Mouse (Mus musculus): Measurements from ENCODE around the gene Polk. TPM values are rescaled to one million over a fixed set of nuclear protein-coding genes. Genes with fewer than 3 reads are reported as not detected.
A peak's percentile ranks its signal among the peaks of the same experiment; 100 is the strongest.

Gene Polk
- polyA plus RNA-seq, 1 experiment from 2014 or later, result 9.5 TPM

DNA sequence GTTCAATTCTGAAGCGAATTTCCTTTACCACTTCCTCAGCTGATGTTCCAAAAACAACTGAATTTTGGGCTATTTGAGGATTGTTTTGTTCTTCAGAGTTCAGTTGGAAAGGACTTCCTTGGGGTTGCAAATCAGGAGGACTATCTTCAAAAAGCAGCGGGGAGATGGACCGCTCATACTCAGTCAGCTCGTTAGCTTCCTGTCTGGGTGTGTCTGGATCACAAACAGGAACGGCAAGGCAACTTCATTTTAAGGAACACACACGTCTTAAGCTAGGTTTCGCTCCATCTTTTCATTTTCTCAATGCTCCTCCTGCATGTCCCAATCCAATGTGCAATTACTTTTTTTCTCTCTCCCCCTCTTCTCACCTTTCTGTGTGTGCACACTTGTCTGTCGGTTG, 45.7 kb downstream of the Polk start:
- 73% methylated on average over 8 of the region's 8 CpGs for WGBS
- no peaks in the 10 kb centered on the region for H3K4me1 ChIP-seq
- H3K9me3 ChIP-seq, result no peaks in the 10 kb centered on the region
- no peak overlapping the region for H3K4me3 ChIP-seq
- H3K9ac ChIP-seq, result no peak overlapping the region
- no peak overlapping the region for H3K27ac ChIP-seq
- H3K4me2 ChIP-seq, result no peak overlapping the region
- no peaks in the 10 kb centered on the region for H3K27me3 ChIP-seq
- no peak for ATAC-seq (ENCODE audit: insufficient number of reproducible peaks, low FRiP score, low TSS enrichment, low read depth)
- H3K36me3 ChIP-seq, result peaks cover 11% of the 10 kb centered on the region

DNA sequence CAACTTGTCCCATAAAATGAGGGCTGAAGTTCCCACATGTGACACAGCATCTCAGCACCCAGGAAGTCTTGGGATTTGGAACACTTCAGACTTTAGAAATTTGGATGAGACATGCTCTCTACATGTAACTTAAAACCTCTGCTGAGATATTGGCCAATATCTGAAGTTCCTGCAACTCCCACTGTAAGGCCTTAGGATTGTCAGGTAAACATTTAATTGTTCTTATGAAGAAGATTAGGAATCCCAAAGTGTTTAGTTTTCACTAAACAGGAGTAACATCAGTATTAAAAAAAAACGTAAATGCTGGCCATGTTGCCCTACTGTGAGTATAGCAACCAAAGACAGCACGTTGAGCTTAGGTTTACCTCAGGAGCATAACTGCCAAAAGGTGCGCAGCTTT, 51.9 kb downstream of the Polk start, which contains the start of gene Gm17622:
TSS of gene Gm17622 (plus strand) at position 301 of the 400 bp plus-strand sequence.
- H3K4me2 ChIP-seq, result no peak within 1 kb of the TSS
- ATAC-seq (ENCODE audit: insufficient number of reproducible peaks, low FRiP score, low TSS enrichment, low read depth), result no peak
- H3K9me3 ChIP-seq, result no peaks in the 10 kb centered on the region
- H3K9ac ChIP-seq, result no peak within 1 kb of the TSS
- no peaks in the 10 kb centered on the region for H3K27me3 ChIP-seq
- no peak within 1 kb of the TSS for H3K4me3 ChIP-seq
- peaks cover 11% of the 10 kb centered on the region for H3K36me3 ChIP-seq
- H3K4me1 ChIP-seq, result no peaks in the 10 kb centered on the region
- 95% methylated on average over 3 of the region's 3 CpGs for WGBS
- no peak within 1 kb of the TSS for H3K27ac ChIP-seq

GRCm38 (mm10) chr13:96487968-96488367, 54.4 kb downstream of the Polk start:
- H3K4me1 ChIP-seq, result no peaks in the 10 kb centered on the region
- H3K36me3 ChIP-seq, result peaks cover 28% of the 10 kb centered on the region
- H3K27ac ChIP-seq, result no peak overlapping the region
- H3K4me2 ChIP-seq, result no peak overlapping the region
- no peak overlapping the region for H3K9ac ChIP-seq
- H3K4me3 ChIP-seq, result no peak overlapping the region
- WGBS, result 89% methylated on average over 6 of the region's 6 CpGs
- H3K9me3 ChIP-seq, result no peaks in the 10 kb centered on the region
- H3K27me3 ChIP-seq, result no peaks in the 10 kb centered on the region
- ATAC-seq (ENCODE audit: insufficient number of reproducible peaks, low FRiP score, low TSS enrichment, low read depth), result no peak

GRCm38 (mm10) chr13:96487230-96487629, 55.1 kb downstream of the Polk start:
- WGBS, result 84% methylated on average over 6 of the region's 6 CpGs
- H3K27me3 ChIP-seq, result no peaks in the 10 kb centered on the region

GRCm38 (mm10) chr13:96478991-96479390, 63.4 kb downstream of the Polk start:
- 84% methylated on average over 1 of the region's 1 CpGs for WGBS

More at GRCm38 (mm10) chr13:96487230-96487629, 55.1 kb downstream of the Polk start:
- no peak overlapping the region for H3K4me2 ChIP-seq
- no peak overlapping the region for H3K4me3 ChIP-seq
- no peak for ATAC-seq (ENCODE audit: insufficient number of reproducible peaks, low FRiP score, low TSS enrichment, low read depth)
- no peaks in the 10 kb centered on the region for H3K4me1 ChIP-seq
- no peak overlapping the region for H3K27ac ChIP-seq
- H3K36me3 ChIP-seq, result peaks cover 28% of the 10 kb centered on the region
- H3K9me3 ChIP-seq, result no peaks in the 10 kb centered on the region
- H3K9ac ChIP-seq, result no peak overlapping the region

GRCm38 (mm10) chr13:96477226-96477625, 65.2 kb downstream of the Polk start:
- Histone ChIP-seq H3K9me3 (no peaks in the 10 kb centered on the region), H3K27ac (no peak overlapping the region), H3K4me3 (no peak overlapping the region), H3K4me2 (no peak overlapping the region), H3K27me3 (no peaks in the 10 kb centered on the region), H3K4me1 (no peaks in the 10 kb centered on the region), H3K9ac (no peak overlapping the region), H3K36me3 (0 out of 2 replicates have a peak, but pooled peaks cover 3% of the 10 kb centered on the region)
- 91% methylated on average over 4 of the region's 4 CpGs for WGBS
- ATAC-seq (ENCODE audit: insufficient number of reproducible peaks, low FRiP score, low TSS enrichment, low read depth), result no peak

More at GRCm38 (mm10) chr13:96478991-96479390, 63.4 kb downstream of the Polk start:
- Histone ChIP-seq H3K4me1 (no peaks in the 10 kb centered on the region), H3K36me3 (peaks cover 10% of the 10 kb centered on the region; the same call in 1 of the 2 replicates), H3K9me3 (no peaks in the 10 kb centered on the region), H3K27me3 (no peaks in the 10 kb centered on the region), H3K9ac (no peak overlapping the region), H3K4me2 (no peak overlapping the region), H3K4me3 (no peak overlapping the region), H3K27ac (no peak overlapping the region)
- no peak for ATAC-seq (ENCODE audit: insufficient number of reproducible peaks, low FRiP score, low TSS enrichment, low read depth)

GRCm38 (mm10) chr13:96470957-96471356, 71.4 kb downstream of the Polk start, which contains the start of gene Ankdd1b:
TSS of gene Ankdd1b (minus strand) at chr13:96471198.
- Histone ChIP-seq H3K4me3 (no peak within 1 kb of the TSS), H3K4me1 (peaks cover 3% of the 10 kb centered on the region; the same call in 1 of the 2 replicates), H3K36me3 (no peaks in the 10 kb centered on the region), H3K9ac (no peak within 1 kb of the TSS), H3K27me3 (no peaks in the 10 kb centered on the region), H3K9me3 (no peaks in the 10 kb centered on the region), H3K4me2 (no peak within 1 kb of the TSS), H3K27ac (no peak within 1 kb of the TSS)
- ATAC-seq (ENCODE audit: insufficient number of reproducible peaks, low FRiP score, low TSS enrichment, low read depth), result no peak
- 80% methylated on average over 14 of the region's 14 CpGs for WGBS

DNA sequence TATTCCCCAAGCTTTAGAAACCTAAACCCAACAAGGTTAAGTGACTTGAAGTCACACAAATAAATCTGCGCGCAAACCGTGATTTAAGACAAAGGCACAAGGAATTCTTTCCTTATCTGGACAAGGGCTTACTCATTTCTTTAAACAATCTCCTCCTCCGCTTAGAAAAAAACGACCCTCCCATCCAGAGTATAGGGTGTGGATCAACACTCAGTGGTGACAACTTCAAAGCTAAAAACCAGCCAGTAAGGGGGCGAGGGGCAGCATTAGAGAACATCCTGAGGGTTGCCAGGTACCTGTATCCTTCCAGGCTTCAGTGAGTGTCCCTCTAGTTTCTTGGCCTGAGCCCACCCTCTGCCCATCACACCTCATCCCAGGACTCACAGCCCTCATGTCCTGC, 71.8 kb downstream of the Polk start:
- Histone ChIP-seq H3K4me1 (peaks cover 3% of the 10 kb centered on the region; the same call in 1 of the 2 replicates), H3K36me3 (no peaks in the 10 kb centered on the region), H3K9me3 (no peaks in the 10 kb centered on the region), H3K27me3 (no peaks in the 10 kb centered on the region), H3K9ac (no peak overlapping the region), H3K27ac (no peak overlapping the region), H3K4me3 (no peak overlapping the region), H3K4me2 (no peak overlapping the region)
- WGBS, result 82% methylated on average over 6 of the region's 6 CpGs
- no peak for ATAC-seq (ENCODE audit: insufficient number of reproducible peaks, low FRiP score, low TSS enrichment, low read depth)

- Histone ChIP-seq H3K9me3 (no peaks in the 10 kb centered on the region), H3K27me3 (no peaks in the 10 kb centered on the region), H3K27ac (no peak overlapping the region), H3K36me3 (no peaks in the 10 kb centered on the region), H3K9ac (no peak overlapping the region), H3K4me2 (no peak overlapping the region), H3K4me1 (peaks cover 3% of the 10 kb centered on the region; the same call in 1 of the 2 replicates), H3K4me3 (no peak overlapping the region)
- no peak for ATAC-seq (ENCODE audit: insufficient number of reproducible peaks, low FRiP score, low TSS enrichment, low read depth)
- WGBS, result 82% methylated on average over 5 of the region's 5 CpGs
These were observed 73.7 kb downstream of the Polk start for GRCm38 (mm10) chr13:96468678-96469077.

DNA sequence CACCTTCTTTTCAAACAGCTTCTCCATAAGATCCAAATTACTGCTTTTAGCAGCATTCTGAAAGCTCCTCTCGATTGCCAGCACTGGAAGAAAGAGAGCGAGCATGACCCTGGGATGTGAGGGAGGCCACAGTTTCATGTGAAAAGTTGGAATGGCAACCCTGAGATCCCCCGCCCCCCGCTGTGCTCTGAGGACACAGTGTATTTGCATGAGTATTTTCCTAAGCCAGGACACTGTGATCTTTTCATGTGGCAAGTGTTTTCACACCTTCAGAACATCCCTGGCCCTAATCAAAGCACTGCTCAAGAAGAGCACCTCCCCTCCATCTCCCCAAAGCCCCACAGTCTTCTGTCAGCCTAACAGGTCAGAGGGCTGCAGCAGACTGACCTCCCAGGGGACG, 77.1 kb downstream of the Polk start:
- no peak overlapping the region for H3K27ac ChIP-seq
- H3K9ac ChIP-seq, result no peak overlapping the region
- no peaks in the 10 kb centered on the region for H3K36me3 ChIP-seq
- no peaks in the 10 kb centered on the region for H3K4me1 ChIP-seq
- no peak for ATAC-seq (ENCODE audit: insufficient number of reproducible peaks, low FRiP score, low TSS enrichment, low read depth)
- no peak overlapping the region for H3K4me2 ChIP-seq
- H3K4me3 ChIP-seq, result no peak overlapping the region
- no peaks in the 10 kb centered on the region for H3K27me3 ChIP-seq
- H3K9me3 ChIP-seq, result no peaks in the 10 kb centered on the region
- 39% methylated on average over 5 of the region's 5 CpGs for WGBS

- WGBS, result 53% methylated on average over 1 of the region's 1 CpGs
- Histone ChIP-seq H3K36me3 (no peaks in the 10 kb centered on the region), H3K9me3 (no peaks in the 10 kb centered on the region), H3K4me1 (no peaks in the 10 kb centered on the region), H3K27ac (no peak overlapping the region), H3K4me3 (no peak overlapping the region), H3K27me3 (no peaks in the 10 kb centered on the region), H3K9ac (no peak overlapping the region), H3K4me2 (no peak overlapping the region)
- ATAC-seq (ENCODE audit: insufficient number of reproducible peaks, low FRiP score, low TSS enrichment, low read depth), result no peak
These were observed 79.7 kb downstream of the Polk start for GRCm38 (mm10) chr13:96462644-96463043.

DNA sequence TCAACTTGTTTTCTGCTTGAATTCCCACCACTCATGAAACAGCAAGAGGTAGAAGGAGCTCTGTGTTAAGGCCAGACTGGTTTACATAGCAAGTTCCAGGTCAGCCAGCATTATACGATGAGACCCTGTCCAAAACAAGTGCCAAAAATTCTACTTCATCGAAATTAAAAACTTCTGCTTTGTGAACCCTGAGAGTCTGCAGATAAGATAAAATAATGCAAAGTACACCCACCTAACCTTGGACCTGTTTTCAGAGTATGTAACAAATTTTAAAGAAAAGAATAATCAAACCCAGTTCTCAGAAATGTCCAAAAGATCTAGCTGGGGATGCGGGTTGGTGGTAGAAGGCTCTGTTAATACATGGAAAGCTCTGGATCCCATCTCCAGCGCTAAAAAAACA, 83.8 kb downstream of the Polk start:
- 68% methylated on average over 4 of the region's 4 CpGs for WGBS

DNA sequence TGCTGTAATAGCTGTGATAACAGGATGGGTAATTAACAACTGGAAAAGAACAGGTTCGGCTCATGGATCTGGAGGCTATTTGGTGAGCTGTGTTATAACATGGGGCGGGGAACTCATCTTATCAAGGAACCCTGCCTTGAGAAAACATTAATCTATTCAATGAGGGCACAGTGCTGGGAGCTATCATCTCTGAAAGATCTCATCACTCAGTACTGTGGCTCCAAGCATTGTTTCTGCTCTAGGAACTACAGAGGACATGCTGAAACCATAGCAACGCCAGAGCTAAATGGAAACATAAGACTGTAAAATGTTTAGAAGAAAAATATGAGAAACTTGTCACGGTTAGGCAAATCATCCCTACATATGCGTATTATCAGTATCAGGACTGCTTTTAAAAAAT, 84.4 kb downstream of the Polk start:
- Histone ChIP-seq H3K4me3 (no peak overlapping the region), H3K9me3 (no peaks in the 10 kb centered on the region), H3K9ac (no peak overlapping the region), H3K36me3 (no peaks in the 10 kb centered on the region), H3K27ac (peak overlapping the region; percentile 57), H3K27me3 (no peaks in the 10 kb centered on the region), H3K4me2 (no peak overlapping the region), H3K4me1 (peaks cover 2% of the 10 kb centered on the region; the same call in 1 of the 2 replicates)
- ATAC-seq (ENCODE audit: insufficient number of reproducible peaks, low FRiP score, low TSS enrichment, low read depth), result no peak
- 53% methylated on average over 5 of the region's 5 CpGs for WGBS

More for the DNA sequence above, 83.8 kb downstream of the Polk start:
- H3K27ac ChIP-seq, result peak overlapping the region; percentile 57; the same call in 1 of the 2 replicates
- H3K4me2 ChIP-seq, result no peak overlapping the region
- no peak overlapping the region for H3K9ac ChIP-seq
- no peaks in the 10 kb centered on the region for H3K27me3 ChIP-seq
- no peaks in the 10 kb centered on the region for H3K36me3 ChIP-seq
- no peak overlapping the region for H3K4me3 ChIP-seq
- ATAC-seq (ENCODE audit: insufficient number of reproducible peaks, low FRiP score, low TSS enrichment, low read depth), result no peak
- H3K9me3 ChIP-seq, result no peaks in the 10 kb centered on the region
- peaks cover 2% of the 10 kb centered on the region; the same call in 1 of the 2 replicates for H3K4me1 ChIP-seq

Measured in limb, embryonic 15.5 days (tissue).